Mouse (Mus musculus): ENCODE data around the gene Vmn1r7. TPM values are rescaled to one million over a fixed set of nuclear protein-coding genes. Genes with fewer than 3 reads are reported as not detected.

Vmn1r7 gene
- not detected for polyA plus RNA-seq (2014; fragmentation: Illumina TruSeq; extraction: RNeasy Lipid Tissue Mini Kit (QIAGEN cat#74804))

DNA sequence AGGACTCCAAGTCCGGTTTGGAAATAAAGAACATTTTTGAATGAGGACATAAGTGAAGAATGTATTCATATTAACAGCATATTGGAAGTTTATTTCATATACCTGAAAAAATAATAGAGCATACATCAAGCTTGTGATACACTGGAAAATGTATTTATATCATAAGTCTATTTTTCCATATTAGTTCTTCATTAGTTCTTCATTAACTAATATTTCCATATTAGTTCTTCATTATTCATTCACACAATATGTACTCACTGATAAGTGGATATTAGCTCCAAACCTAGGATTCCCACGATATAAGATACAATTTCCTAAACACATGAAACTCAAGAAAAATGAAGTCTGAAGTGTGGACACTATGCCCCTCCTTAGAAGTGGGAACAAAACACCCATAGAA is at the start of gene Vmn1r7:
Gene Vmn1r7 (minus strand): TSS at position 101 of the 400 bp plus-strand sequence.

DNA sequence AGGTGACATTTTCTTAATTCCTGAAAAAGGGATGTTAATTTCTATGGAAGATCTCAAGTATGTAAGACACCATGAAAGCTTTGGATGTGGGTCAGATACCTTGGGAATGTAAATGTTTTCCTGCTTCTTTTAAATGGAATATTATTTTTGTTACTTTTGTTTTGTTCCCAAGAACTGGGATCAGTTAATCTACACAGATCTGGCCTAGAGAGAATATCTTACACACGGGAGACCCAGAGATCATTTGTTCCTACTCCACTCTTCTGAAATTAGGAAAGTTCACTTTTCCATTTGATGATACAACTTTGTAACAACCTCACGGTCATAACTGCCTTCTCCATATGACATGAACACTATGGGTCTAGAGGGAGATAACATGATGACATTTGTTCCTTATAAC is 41.4 kb upstream of the Vmn1r7 start, which contains the start of gene Vmn1r9:
Gene Vmn1r9 (plus strand): TSS at position 301 of the 400 bp plus-strand sequence.

DNA sequence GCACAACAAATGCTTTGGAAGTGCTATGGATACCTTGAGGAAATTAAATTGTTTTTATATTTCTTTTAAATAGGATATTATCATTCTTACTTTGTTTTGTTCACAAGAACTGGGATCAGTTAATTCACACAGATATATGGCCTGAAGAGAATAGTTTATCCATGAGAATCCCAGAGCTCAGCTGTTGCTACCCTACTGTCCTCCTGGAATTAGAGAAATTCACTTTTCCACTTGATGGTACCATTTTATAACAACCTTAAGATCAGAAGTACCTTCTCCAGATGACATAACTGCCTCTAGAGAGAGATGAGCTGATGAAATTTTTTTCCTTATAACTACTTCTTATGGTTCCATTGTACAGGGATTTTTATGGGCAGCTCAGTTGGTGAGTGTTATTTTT is 6.9 kb upstream of the Vmn1r7 start, which contains the start of gene Vmn1r8:
Gene Vmn1r8 (plus strand): TSS at position 301 of the 400 bp plus-strand sequence.

DNA sequence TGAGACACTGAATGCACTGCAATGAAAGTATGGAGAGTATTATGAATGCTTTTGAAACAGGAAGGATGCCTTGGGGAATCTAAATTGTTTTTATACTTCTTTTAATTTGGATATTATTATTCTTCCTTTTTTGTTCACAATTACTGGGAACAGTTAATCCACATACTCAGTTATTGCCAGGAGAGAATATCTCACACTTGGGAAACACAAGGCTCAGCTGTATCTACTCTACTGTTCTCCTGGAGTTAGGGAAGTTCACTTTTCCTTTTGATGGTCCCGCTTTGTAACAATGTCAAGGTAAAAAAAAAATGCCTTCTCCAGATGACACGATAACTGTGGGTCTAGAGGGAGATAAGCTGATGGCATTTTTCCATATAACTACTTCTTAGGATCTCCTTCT is 28.2 kb downstream of the Vmn1r7 start, which contains the start of gene Vmn1r6:
Gene Vmn1r6 (plus strand): TSS at position 301 of the 400 bp plus-strand sequence.

Other genes with a start within 250 kb of the Vmn1r7 start
- 76.9 TPM for gene Kbtbd2, start 227.5 kb downstream of the Vmn1r7 start, polyA plus RNA-seq (2014; fragmentation: Illumina TruSeq; extraction: RNeasy Lipid Tissue Mini Kit (QIAGEN cat#74804))
- gene Fkbp9, start 193.3 kb downstream of the Vmn1r7 start, polyA plus RNA-seq (2014; fragmentation: Illumina TruSeq; extraction: RNeasy Lipid Tissue Mini Kit (QIAGEN cat#74804)): 132 TPM
- gene Nt5c3, start 101.4 kb downstream of the Vmn1r7 start, polyA plus RNA-seq (2014; fragmentation: Illumina TruSeq; extraction: RNeasy Lipid Tissue Mini Kit (QIAGEN cat#74804)): 128 TPM
- gene Vmn1r4, start 101.3 kb downstream of the Vmn1r7 start, polyA plus RNA-seq (2014; fragmentation: Illumina TruSeq; extraction: RNeasy Lipid Tissue Mini Kit (QIAGEN cat#74804)): 0.46 TPM
- gene Vmn1r5, start 55.1 kb downstream of the Vmn1r7 start, polyA plus RNA-seq (2014; fragmentation: Illumina TruSeq; extraction: RNeasy Lipid Tissue Mini Kit (QIAGEN cat#74804)): not detected
- not detected for gene Vmn1r6, start 28.1 kb downstream of the Vmn1r7 start, polyA plus RNA-seq (2014; fragmentation: Illumina TruSeq; extraction: RNeasy Lipid Tissue Mini Kit (QIAGEN cat#74804))
- gene Vmn1r8, start 7.0 kb upstream of the Vmn1r7 start, polyA plus RNA-seq (2014; fragmentation: Illumina TruSeq; extraction: RNeasy Lipid Tissue Mini Kit (QIAGEN cat#74804)): not detected
- gene Vmn1r9, start 41.5 kb upstream of the Vmn1r7 start, polyA plus RNA-seq (2014; fragmentation: Illumina TruSeq; extraction: RNeasy Lipid Tissue Mini Kit (QIAGEN cat#74804)): not detected
- not detected for gene Vmn1r10, start 84.1 kb upstream of the Vmn1r7 start, polyA plus RNA-seq (2014; fragmentation: Illumina TruSeq; extraction: RNeasy Lipid Tissue Mini Kit (QIAGEN cat#74804))
- not detected for gene Vmn1r11, start 108.1 kb upstream of the Vmn1r7 start, polyA plus RNA-seq (2014; fragmentation: Illumina TruSeq; extraction: RNeasy Lipid Tissue Mini Kit (QIAGEN cat#74804))
- not detected for gene Vmn1r12, start 131.6 kb upstream of the Vmn1r7 start, polyA plus RNA-seq (2014; fragmentation: Illumina TruSeq; extraction: RNeasy Lipid Tissue Mini Kit (QIAGEN cat#74804))
- not detected for gene Vmn1r13, start 178.0 kb upstream of the Vmn1r7 start, polyA plus RNA-seq (2014; fragmentation: Illumina TruSeq; extraction: RNeasy Lipid Tissue Mini Kit (QIAGEN cat#74804))
- not detected for gene Vmn1r14, start 206.4 kb upstream of the Vmn1r7 start, polyA plus RNA-seq (2014; fragmentation: Illumina TruSeq; extraction: RNeasy Lipid Tissue Mini Kit (QIAGEN cat#74804))
- gene Vmn1r15, start 232.6 kb upstream of the Vmn1r7 start, polyA plus RNA-seq (2014; fragmentation: Illumina TruSeq; extraction: RNeasy Lipid Tissue Mini Kit (QIAGEN cat#74804)): not detected